Mouse (Mus musculus) ES-Bruce4 (cell line): ENCODE measurements around the gene Recql5.

Source experiments
- CTCF ChIP-seq: IDR thresholded peaks from one replicate; pipeline ENCODE4 v1.8.1; 2011; ENCODE audit warnings: low read depth, low read length
- EP300 ChIP-seq: IDR thresholded peaks from 2 replicates; pipeline ENCODE4 v1.6.1; 2011; ENCODE audit warnings: low read depth, low read length; ENCODE audit not compliant: insufficient read depth
- POLR2A ChIP-seq: IDR thresholded peaks from one replicate; pipeline ENCODE4 v1.8.1; 2011; ENCODE audit warnings: low read length; ENCODE audit not compliant: insufficient read depth

DNA sequence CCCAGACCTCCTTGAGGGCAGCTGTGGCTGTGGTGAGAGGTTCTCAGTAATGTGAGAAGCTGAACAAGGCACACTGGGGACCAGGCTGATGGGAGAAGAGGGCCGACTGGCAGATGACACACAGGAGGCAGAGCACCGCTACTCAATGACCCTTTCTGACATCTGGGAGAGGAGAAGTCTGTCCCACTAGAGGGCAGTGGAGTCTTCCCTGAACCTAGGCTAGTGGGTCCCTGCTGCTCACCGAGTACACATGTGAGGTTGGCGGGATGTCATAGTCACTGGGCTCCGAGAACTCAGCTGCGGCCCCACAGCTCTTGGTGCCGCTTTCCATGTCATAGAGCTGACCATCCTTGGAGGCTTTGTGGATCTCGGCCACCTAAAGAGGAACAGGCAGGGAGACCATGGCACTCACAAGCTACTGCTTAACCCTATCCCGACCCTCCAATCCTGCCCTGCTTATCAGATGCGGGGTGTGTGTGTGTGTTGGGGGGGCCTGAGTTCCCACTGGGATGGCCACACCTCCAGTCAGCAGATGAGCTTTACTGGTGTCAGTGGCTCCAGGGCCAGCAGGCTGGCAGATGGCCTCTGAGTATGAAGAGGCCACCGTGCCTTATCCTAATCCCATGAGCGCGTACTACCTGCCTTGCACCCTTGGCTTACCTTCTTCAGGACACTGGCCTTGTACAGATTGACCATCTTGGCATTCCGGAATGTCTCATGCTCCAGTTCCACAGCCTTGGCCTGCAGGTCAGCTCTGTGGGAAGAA lies 38.3 kb downstream of the Recql5 start:
- TF ChIP-seq POLR2A (no peak), CTCF (peak; percentile 71), EP300 (no peak)
